Mouse (Mus musculus) kidney, embryonic 16.5 days (tissue): Measurements from ENCODE around the gene Arrdc2. TPM values are rescaled to one million over a fixed set of nuclear protein-coding genes. Genes with fewer than 3 reads are reported as not detected.
"Not testable (repeated sequence)": the region's sequence is repeated elsewhere in the genome, so short reads cannot be mapped to it uniquely, and the experiment has no call there.

Experiments used
- ATAC-seq: fragments of 200-750 bp; cut with Nextera tagmentation; 2 replicates; pipeline ENCODE4 v1.8.0; 2017; ENCODE audit warnings: moderate TSS enrichment; ENCODE audit not compliant: low FRiP score, low TSS enrichment
- H3K27ac ChIP-seq: fragments of 300-500 bp; sonication (generic); 2 replicates; pipeline ENCODE4 v1.5.1; 2014; ENCODE audit warnings: low read length
- H3K27me3 ChIP-seq: fragments of 300-500 bp; sonication (generic); 2 replicates; pipeline ENCODE4 v1.6.1; 2014; ENCODE audit warnings: low read length, control low read depth, mixed read lengths; ENCODE audit not compliant: insufficient read depth
- H3K36me3 ChIP-seq: fragments of 300-500 bp; sonication (generic); 2 replicates; pipeline ENCODE4 v1.6.1; 2014; ENCODE audit warnings: low read length, control low read depth, mixed read lengths; ENCODE audit not compliant: insufficient read depth
- H3K4me1 ChIP-seq: fragments of 300-500 bp; sonication (generic); 2 replicates; pipeline ENCODE4 v1.6.1; 2014; ENCODE audit warnings: low read length, control low read depth, mixed read lengths; ENCODE audit not compliant: insufficient read depth
- H3K4me2 ChIP-seq: fragments of 300-500 bp; sonication (generic); replicated peaks from 2 replicates; pipeline ENCODE4 v1.6.1; 2014; ENCODE audit warnings: low read depth, low read length
- H3K4me3 ChIP-seq: fragments of 300-500 bp; sonication (generic); 2 replicates; pipeline ENCODE4 v1.5.1; 2014; ENCODE audit warnings: mild to moderate bottlenecking, low read length
- H3K9ac ChIP-seq: fragments of 300-500 bp; sonication (generic); replicated peaks from 2 replicates; pipeline ENCODE4 v1.6.1; 2014; ENCODE audit warnings: low read length
- H3K9me3 ChIP-seq: fragments of 300-500 bp; sonication (generic); 2 replicates; pipeline ENCODE4 v1.6.1; 2016; ENCODE audit warnings: low read length, control low read depth
- WGBS: fragments of 180-500 bp; shearing (Covaris S2); extraction: QIAGEN DNeasy Blood & Tissue Kit; methylation state at CpG from one replicate; pipeline ENCODE4 v1.1.7; 2014; 5-methylcytosine and 5-hydroxymethylcytosine counted together
- polyA plus RNA-seq: library from polyadenylated mRNA; unstranded; fragments of >200 nt; fragmentation: Nextera tagmentation; extraction: Ambion mirVana; gene quantifications from 2 replicates; pipeline ENCODE4 v1.2.1, GENCODE M21; 2015

Arrdc2 gene
- polyA plus RNA-seq, 1 experiment from 2014 or later: 6.7 TPM

GRCm38 (mm10) chr8:70832371-70832770, 7.1 kb downstream of the Arrdc2 start:
- H3K4me3 ChIP-seq: no peak overlapping the region
- 0 out of 2 replicates have a peak, but pooled peaks cover 3% of the 10 kb centered on the region for H3K36me3 ChIP-seq
- ATAC-seq: no peak
- no peaks in the 10 kb centered on the region for H3K9me3 ChIP-seq
- no peak overlapping the region for H3K4me2 ChIP-seq
- H3K4me1 ChIP-seq: 0 out of 2 replicates have a peak, but pooled peaks cover 9% of the 10 kb centered on the region
- no peak overlapping the region for H3K9ac ChIP-seq
- 59% methylated on average over 11 of the region's 11 CpGs for WGBS
- H3K27me3 ChIP-seq: no peaks in the 10 kb centered on the region
- H3K27ac ChIP-seq: no peak overlapping the region

- 0 out of 2 replicates have a peak, but pooled peaks cover 9% of the 10 kb centered on the region for H3K4me1 ChIP-seq
- no peak for ATAC-seq
- H3K9me3 ChIP-seq: no peaks in the 10 kb centered on the region
- H3K36me3 ChIP-seq: no peaks in the 10 kb centered on the region
- no peak overlapping the region for H3K4me3 ChIP-seq
- H3K4me2 ChIP-seq: no peak overlapping the region
- no peak overlapping the region for H3K9ac ChIP-seq
- WGBS: 88% methylated on average over 8 of the region's 8 CpGs
- no peaks in the 10 kb centered on the region for H3K27me3 ChIP-seq
- H3K27ac ChIP-seq: no peak overlapping the region
Measured at GRCm38 (mm10) chr8:70831517-70831916, 8.0 kb downstream of the Arrdc2 start.

- Histone ChIP-seq H3K27me3 (no peaks in the 10 kb centered on the region), H3K36me3 (no peaks in the 10 kb centered on the region), H3K27ac (no peak overlapping the region), H3K4me1 (0 out of 2 replicates have a peak, but pooled peaks cover 1% of the 10 kb centered on the region), H3K4me3 (no peak overlapping the region), H3K9ac (no peak overlapping the region), H3K4me2 (no peak overlapping the region), H3K9me3 (no peaks in the 10 kb centered on the region)
- ATAC-seq: no peak
- WGBS: 79% methylated on average over 1 of the region's 1 CpGs
Measured at GRCm38 (mm10) chr8:70827796-70828195, 11.7 kb downstream of the Arrdc2 start.

GRCm38 (mm10) chr8:70827010-70827409, 12.5 kb downstream of the Arrdc2 start:
- Histone ChIP-seq H3K9me3 (no peaks in the 10 kb centered on the region), H3K4me3 (no peak overlapping the region), H3K4me1 (peaks cover 2% of the 10 kb centered on the region; the same call in 1 of the 2 replicates), H3K4me2 (no peak overlapping the region), H3K27ac (no peak overlapping the region), H3K9ac (no peak overlapping the region), H3K27me3 (no peaks in the 10 kb centered on the region), H3K36me3 (no peaks in the 10 kb centered on the region)
- no peak for ATAC-seq
- 93% methylated on average over 2 of the region's 2 CpGs for whole genome bisulfite sequencing

GRCm38 (mm10) chr8:70825816-70826215, 13.7 kb downstream of the Arrdc2 start:
- Histone ChIP-seq H3K4me1 (peaks cover 7% of the 10 kb centered on the region), H3K9ac (no peak overlapping the region), H3K4me2 (no peak overlapping the region), H3K9me3 (no peaks in the 10 kb centered on the region), H3K27ac (no peak overlapping the region), H3K27me3 (no peaks in the 10 kb centered on the region), H3K36me3 (no peaks in the 10 kb centered on the region), H3K4me3 (no peak overlapping the region)
- no peak for ATAC-seq
- 45% methylated on average over 8 of the region's 8 CpGs for WGBS

DNA sequence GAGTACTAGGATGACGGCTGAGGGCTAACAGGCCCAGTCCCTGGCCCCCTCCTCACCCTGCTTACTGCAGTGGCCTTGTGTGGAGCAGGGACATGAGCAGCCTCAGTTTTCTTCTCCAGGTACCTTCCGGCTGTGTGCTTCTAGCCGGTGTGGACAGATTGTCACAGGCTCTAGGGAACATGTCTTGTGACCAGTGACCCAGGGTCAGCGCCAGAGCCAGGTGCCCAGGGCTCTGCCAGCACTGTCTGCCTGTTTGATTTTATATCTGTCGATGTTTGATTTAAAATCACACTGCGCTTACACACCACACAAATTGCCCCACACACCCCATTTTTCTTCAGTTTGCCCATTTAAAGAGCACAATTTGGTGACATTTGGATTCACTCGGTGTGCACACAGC, 15.7 kb downstream of the Arrdc2 start:
- 89% methylated on average over 7 of the region's 7 CpGs for WGBS
- no peak overlapping the region for H3K4me3 ChIP-seq

GRCm38 (mm10) chr8:70822594-70822993, 16.9 kb downstream of the Arrdc2 start:
- H3K4me3 ChIP-seq, H3K9ac ChIP-seq, H3K36me3 ChIP-seq, H3K27ac ChIP-seq, H3K27me3 ChIP-seq, H3K4me1 ChIP-seq, H3K4me2 ChIP-seq, ATAC-seq: not testable (repeated sequence)
- H3K9me3 ChIP-seq: peaks cover 12% of the 10 kb centered on the region; the same call in 1 of the 2 replicates
- WGBS: 85% methylated on average over 3 of the region's 3 CpGs

More for the DNA sequence above, 15.7 kb downstream of the Arrdc2 start:
- Histone ChIP-seq H3K27ac (no peak overlapping the region), H3K4me1 (peaks cover 7% of the 10 kb centered on the region), H3K4me2 (no peak overlapping the region), H3K9ac (no peak overlapping the region), H3K9me3 (peaks cover 6% of the 10 kb centered on the region; the same call in 1 of the 2 replicates), H3K36me3 (no peaks in the 10 kb centered on the region), H3K27me3 (no peaks in the 10 kb centered on the region)
- no peak for ATAC-seq

DNA sequence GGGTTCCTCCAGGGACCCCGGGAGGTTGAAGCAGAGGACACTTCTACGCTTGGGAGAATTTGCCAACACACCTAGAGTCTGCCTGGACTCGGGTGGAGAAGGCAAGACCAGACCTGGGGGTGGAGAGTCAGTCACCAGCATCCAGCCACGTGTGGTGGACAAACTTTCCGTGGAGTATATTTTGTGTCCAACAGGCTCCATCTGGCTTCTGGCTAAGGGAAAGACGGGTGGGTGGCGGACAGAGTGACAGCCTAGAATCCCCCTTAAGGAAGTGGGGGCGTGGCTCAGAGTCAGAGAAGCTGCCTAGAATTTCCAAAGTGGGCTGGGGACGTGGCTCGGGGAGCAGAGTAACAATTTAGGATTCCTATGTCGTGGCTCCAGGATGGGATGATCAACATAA, 17.5 kb downstream of the Arrdc2 start:
- peaks cover 12% of the 10 kb centered on the region; the same call in 1 of the 2 replicates for H3K9me3 ChIP-seq
- no peak overlapping the region; the same call in 1 of the 2 replicates for H3K9ac ChIP-seq
- H3K4me3 ChIP-seq: no peak overlapping the region
- 33% methylated on average over 11 of the region's 11 CpGs for WGBS
- H3K36me3 ChIP-seq: no peaks in the 10 kb centered on the region
- peaks cover 3% of the 10 kb centered on the region; the same call in 1 of the 2 replicates for H3K27me3 ChIP-seq
- ATAC-seq: no peak
- no peak overlapping the region for H3K4me2 ChIP-seq
- no peak overlapping the region for H3K27ac ChIP-seq
- H3K4me1 ChIP-seq: peaks cover 10% of the 10 kb centered on the region

- Histone ChIP-seq H3K4me3 (no peak overlapping the region), H3K9ac (no peak overlapping the region; the same call in 1 of the 2 replicates), H3K27me3 (peaks cover 8% of the 10 kb centered on the region; the same call in 1 of the 2 replicates), H3K36me3 (no peaks in the 10 kb centered on the region), H3K27ac (no peak overlapping the region), H3K4me1 (peaks cover 15% of the 10 kb centered on the region), H3K4me2 (no peak overlapping the region), H3K9me3 (peaks cover 12% of the 10 kb centered on the region; the same call in 1 of the 2 replicates)
- ATAC-seq: peak; percentile 19; the same call in 1 of the 2 replicates
- WGBS: 16% methylated on average over 30 of the region's 30 CpGs
Measured at GRCm38 (mm10) chr8:70821399-70821962, 18.0 kb downstream of the Arrdc2 start.
